Mouse (Mus musculus) hematopoietic multipotent progenitor cell, adult 10-12 weeks (in vitro differentiated cells): Measurements from ENCODE around the gene 7420426K07Rik. TPM values are rescaled to one million over a fixed set of nuclear protein-coding genes. Genes with fewer than 3 reads are reported as not detected.

Experiments used
- polyA plus RNA-seq: library from polyadenylated mRNA; stranded (reverse); fragments of >175 nt; gene quantifications from 2 replicates; pipeline ENCODE4 v1.2.3, GENCODE M21; 2012; ENCODE audit warnings: low replicate concordance

7420426K07Rik gene
- not detected in 2 replicates for polyA plus RNA-seq

GRCm38 (mm10) chr9:98902819-98903218, at the start of gene 7420426K07Rik:
Gene 7420426K07Rik (plus strand): TSS chr9:98903119.

GRCm38 (mm10) chr9:98856210-98856609, 46.7 kb upstream of the 7420426K07Rik start, which contains the start of gene Prr23a2:
Gene Prr23a2 (plus strand): TSS chr9:98856494.

GRCm38 (mm10) chr9:98864571-98864970, 38.3 kb upstream of the 7420426K07Rik start, which contains the start of gene Prr23a3:
Gene Prr23a3 (plus strand): TSS chr9:98864767.

Other genes with a start within 250 kb of the 7420426K07Rik start
- not detected in 2 replicates for gene Prr23a1, start 60.6 kb upstream of the 7420426K07Rik start, polyA plus RNA-seq
- gene Prr23a2, start 46.6 kb upstream of the 7420426K07Rik start, polyA plus RNA-seq, result not detected in 2 replicates
- not detected in 2 replicates for gene Prr23a3, start 38.4 kb upstream of the 7420426K07Rik start, polyA plus RNA-seq
- not detected in 2 replicates for gene Foxl2, start 52.2 kb downstream of the 7420426K07Rik start, polyA plus RNA-seq
- gene Faim, start 83.3 kb downstream of the 7420426K07Rik start, polyA plus RNA-seq, result 14.3 and 17.8 TPM in 2 replicates
- gene Gm1123, start 132.6 kb downstream of the 7420426K07Rik start, polyA plus RNA-seq, result not detected in 2 replicates
- 0.47 and 1.1 TPM in 2 replicates for gene Pik3cb, start 237.5 kb downstream of the 7420426K07Rik start, polyA plus RNA-seq